Mouse (Mus musculus) layer of hippocampus, adult 9-11 months (tissue): ENCODE results near the gene 2210408I21Rik.
A peak's percentile ranks its signal among the peaks of the same experiment; 100 is the strongest.

Experiments
- DNase-seq: peaks from one replicate; pipeline ENCODE4 v3.0.0; 2022

2210408I21Rik gene

GRCm38 (mm10) chr13:77278659-77279413, 143.5 kb downstream of the 2210408I21Rik start:
- no peak for DNase-seq

- peak; percentile 71 for DNase-seq
Observed at GRCm38 (mm10) chr13:77295519-77295918, 160.2 kb downstream of the 2210408I21Rik start.

- no peak for DNase-seq
Observed at GRCm38 (mm10) chr13:77324101-77324500, 188.8 kb downstream of the 2210408I21Rik start.

GRCm38 (mm10) chr13:77326174-77326959, 191.0 kb downstream of the 2210408I21Rik start:
- DNase-seq = no peak

GRCm38 (mm10) chr13:77342097-77342496, 206.8 kb downstream of the 2210408I21Rik start:
- DNase-seq = no peak

- DNase-seq = no peak
Observed at GRCm38 (mm10) chr13:77385448-77385970, 250.2 kb downstream of the 2210408I21Rik start.

GRCm38 (mm10) chr13:77386001-77386400, 250.7 kb downstream of the 2210408I21Rik start:
- no peak for DNase-seq

GRCm38 (mm10) chr13:77388148-77388547, 252.8 kb downstream of the 2210408I21Rik start:
- no peak for DNase-seq

GRCm38 (mm10) chr13:77389209-77389608, 253.9 kb downstream of the 2210408I21Rik start:
- no peak for DNase-seq

- no peak for DNase-seq
Observed at GRCm38 (mm10) chr13:77396374-77396773, 261.0 kb downstream of the 2210408I21Rik start.

GRCm38 (mm10) chr13:77396981-77397380, 261.6 kb downstream of the 2210408I21Rik start:
- DNase-seq = peak; percentile 48

GRCm38 (mm10) chr13:77397646-77398045, 262.3 kb downstream of the 2210408I21Rik start:
- DNase-seq = no peak

GRCm38 (mm10) chr13:77398477-77398876, 263.1 kb downstream of the 2210408I21Rik start:
- no peak for DNase-seq

GRCm38 (mm10) chr13:77400762-77401161, 265.4 kb downstream of the 2210408I21Rik start:
- DNase-seq = no peak

GRCm38 (mm10) chr13:77408530-77408929, 273.2 kb downstream of the 2210408I21Rik start:
- no peak for DNase-seq

- no peak for DNase-seq
Observed at GRCm38 (mm10) chr13:77409804-77410203, 274.5 kb downstream of the 2210408I21Rik start.

- no peak for DNase-seq
Observed at GRCm38 (mm10) chr13:77412829-77413228, 277.5 kb downstream of the 2210408I21Rik start.

GRCm38 (mm10) chr13:77450007-77450567, 314.7 kb downstream of the 2210408I21Rik start:
- DNase-seq = no peak

GRCm38 (mm10) chr13:77470093-77470621, 334.8 kb downstream of the 2210408I21Rik start:
- no peak for DNase-seq

GRCm38 (mm10) chr13:77476420-77476819, 341.1 kb downstream of the 2210408I21Rik start:
- no peak for DNase-seq

- no peak for DNase-seq
Observed at GRCm38 (mm10) chr13:77478425-77479119, 343.2 kb downstream of the 2210408I21Rik start.

- no peak for DNase-seq
Observed at GRCm38 (mm10) chr13:77489938-77490651, 354.8 kb downstream of the 2210408I21Rik start.
